In the genomic region with DNA sequence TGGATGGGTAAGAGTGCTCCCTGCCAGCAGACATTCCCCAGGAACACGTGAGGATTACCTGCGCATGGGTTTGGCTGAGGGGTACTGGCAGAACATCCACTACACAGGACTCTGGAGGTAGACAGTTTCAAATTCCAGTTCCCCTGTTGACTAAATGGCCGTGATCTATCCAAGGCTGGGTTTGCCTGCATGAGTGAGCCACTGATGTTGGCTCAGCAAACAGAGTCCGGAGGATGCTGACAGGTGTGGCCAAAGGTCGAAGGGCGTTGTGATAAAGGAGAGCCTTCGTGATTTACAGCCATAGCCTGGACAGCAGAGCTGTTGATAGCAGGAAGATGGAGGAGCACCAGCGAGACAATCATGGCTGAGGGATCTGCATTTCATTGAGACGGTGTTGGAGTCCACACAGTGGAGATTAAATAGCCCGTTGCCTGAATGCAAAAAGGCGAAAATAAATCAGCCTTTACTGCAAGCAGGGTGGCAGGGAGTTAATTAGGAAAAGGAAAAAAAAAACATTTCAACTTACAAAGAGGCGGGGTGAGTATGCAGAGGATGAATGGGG, we compare ENCODE assay signal across 15 mouse cellular contexts. TPM values are rescaled to one million over a fixed set of nuclear protein-coding genes. Genes with fewer than 3 reads are reported as not detected.
A peak's percentile ranks its signal among the peaks of the same experiment; 100 is the strongest.
DNase-seq lines count a peak whose midpoint lies in the region; ATAC-seq and TF ChIP-seq lines count a peak whose summit lies in the region.
"Had no signal": no experiment of that assay in that cellular context is flagged by ENCODE, and none has a peak within 500 bp of the region (broad histone marks: within the 10 kb centered on the region; RNA-seq: fewer than 3 reads in every experiment).

No protein-coding gene starts in this region.

- H3K4me1 ChIP-seq in intestine, embryonic 15.5 days (replicated peaks): no peaks in the 10 kb centered on the region
- no peaks in the 10 kb centered on the region for H3K4me1 ChIP-seq in liver, adult 2 months (ENCODE audit: control insufficient read depth, insufficient read depth, low read length)
- peaks cover 9% of the 10 kb centered on the region for H3K4me1 ChIP-seq in hindbrain, embryonic 13.5 days (replicated peaks)
- H3K4me1 ChIP-seq: midbrain, embryonic 15.5 days had no signal

- H3K27me3 ChIP-seq in intestine, embryonic 15.5 days (replicated peaks): no peaks in the 10 kb centered on the region
- no peaks in the 10 kb centered on the region for H3K27me3 ChIP-seq in liver, adult 2 months (ENCODE audit: control insufficient read depth, insufficient read depth, low read length)
- H3K27me3 ChIP-seq in hindbrain, embryonic 13.5 days: no peaks in the 10 kb centered on the region
- H3K27me3 ChIP-seq: lung, embryonic 15.5 days; midbrain, embryonic 15.5 days had no signal

- H3K9ac ChIP-seq in intestine, embryonic 15.5 days: no peak overlapping the region
- H3K9ac ChIP-seq in liver, adult 2 months (ENCODE audit: low read depth, low read length): no peak overlapping the region
- H3K9ac ChIP-seq in hindbrain, embryonic 13.5 days: no peak overlapping the region
- H3K9ac ChIP-seq: lung, embryonic 15.5 days; midbrain, embryonic 15.5 days had no signal

- H3K27ac ChIP-seq in intestine, embryonic 15.5 days: no peak overlapping the region
- no peak overlapping the region for H3K27ac ChIP-seq in liver, adult 2 months (replicated peaks; ENCODE audit: insufficient read depth, low read depth, low read length)
- H3K27ac ChIP-seq in hindbrain, embryonic 13.5 days: no peak overlapping the region
- H3K27ac ChIP-seq: lung, embryonic 15.5 days; midbrain, embryonic 15.5 days had no signal

- ATAC-seq in intestine, embryonic 15.5 days: 0 out of 2 replicates have a peak, but pooled peaks have one; percentile 10
- no peak for ATAC-seq in hindbrain, embryonic 13.5 days (ENCODE audit: low FRiP score)
- ATAC-seq in megakaryocyte, adult 5-6 weeks (ENCODE audit: poor library complexity, severe bottlenecking): no peak
- ATAC-seq: forebrain, embryonic 14.5 days; midbrain, embryonic 15.5 days had no signal

- TF ChIP-seq CTCF in liver, adult 2 months (IDR thresholded peaks at IDR 0.05; ENCODE audit: low read depth, low read length): no peak

- no peak for TF ChIP-seq POLR2A in liver, adult 2 months (IDR thresholded peaks at IDR 0.05; ENCODE audit: extremely low read depth, insufficient read depth, low read length)

- DNase-seq in kidney, adult 11 months: peak; percentile 38
- DNase-seq in kidney, postnatal 14 days: no peak
- DNase-seq in liver, adult 2 months (ENCODE audit: extremely low read depth, low read depth, low spot score): peak; percentile 37
- DNase-seq in mesoderm, embryonic 11.5 days (ENCODE audit: low read depth, low spot score): peak; percentile 19
- no peak for DNase-seq in thymus, postnatal 0 days (ENCODE audit: low spot score)
- DNase-seq: cerebellum, postnatal 14 days; gastrocnemius, postnatal 25 days; right cerebral cortex, postnatal 25 days; thymus, postnatal 25 days had no signal

- no peak overlapping the region for H3K4me2 ChIP-seq in intestine, embryonic 15.5 days (replicated peaks)
- H3K4me2 ChIP-seq in hindbrain, embryonic 13.5 days: no peak overlapping the region
- H3K4me2 ChIP-seq: lung, embryonic 15.5 days; midbrain, embryonic 15.5 days had no signal

- no peaks in the 10 kb centered on the region for H3K79me2 ChIP-seq in liver, adult 2 months (ENCODE audit: control insufficient read depth, insufficient read depth, low read length)

- WGBS in intestine, embryonic 15.5 days: 49% methylated on average over 12 of the region's 12 CpGs
- WGBS in liver, adult 2 months: 29% methylated on average over 12 of the region's 12 CpGs
- WGBS in hindbrain, embryonic 13.5 days: 78% methylated on average over 12 of the region's 12 CpGs

- no peaks in the 10 kb centered on the region for H3K36me3 ChIP-seq in intestine, embryonic 15.5 days
- no peaks in the 10 kb centered on the region for H3K36me3 ChIP-seq in liver, adult 2 months (ENCODE audit: control insufficient read depth, insufficient read depth, low read length)
- no peaks in the 10 kb centered on the region for H3K36me3 ChIP-seq in hindbrain, embryonic 13.5 days
- H3K36me3 ChIP-seq: lung, embryonic 15.5 days; midbrain, embryonic 15.5 days had no signal

- H3K9me3 ChIP-seq in intestine, embryonic 15.5 days: no peaks in the 10 kb centered on the region
- H3K9me3 ChIP-seq in hindbrain, embryonic 13.5 days: no peaks in the 10 kb centered on the region; the same call in 1 of the 2 replicates
- H3K9me3 ChIP-seq: lung, embryonic 15.5 days; midbrain, embryonic 15.5 days had no signal

- no peak overlapping the region for H3K4me3 ChIP-seq in intestine, embryonic 15.5 days (replicated peaks)
- H3K4me3 ChIP-seq in liver, adult 2 months (ENCODE audit: insufficient read depth, low read depth, low read length): no peak overlapping the region
- no peak overlapping the region for H3K4me3 ChIP-seq in hindbrain, embryonic 13.5 days
- H3K4me3 ChIP-seq: lung, embryonic 15.5 days; midbrain, embryonic 15.5 days had no signal

RNA-seq across cellular contexts. Expression of a gene that starts 22.3 kb away (rescaled TPM):
- polyA plus RNA-seq in intestine, embryonic 15.5 days (2015; fragmentation: Nextera tagmentation; extraction: Ambion mirVana): 29.5 and 37.8 TPM in 2 replicates
- 43.1 and 56.9 TPM in 2 replicates for total RNA-seq in liver, adult 2 months (2014; rRNA removed)
- polyA plus RNA-seq in liver, adult 2 months (2012; rRNA removed): 85.1 and 88.2 TPM in 2 replicates
- polyA plus RNA-seq in hindbrain, embryonic 13.5 days (2015; fragmentation: Nextera tagmentation; extraction: Ambion mirVana): 11.9 and 12.1 TPM in 2 replicates
- 21.0 and 24.6 TPM in 2 replicates for total RNA-seq in megakaryocyte, adult 5-6 weeks (2015)
- 15.9 and 20.3 TPM in 2 replicates for total RNA-seq in megakaryocyte, adult 5-6 weeks (2017)
- polyA plus RNA-seq in thymus, postnatal 0 days (2015; fragmentation: Nextera tagmentation; extraction: Ambion mirVana): 13.1 and 16.3 TPM in 2 replicates

Comparison
In these comparisons a context has a peak if more than half of its experiments do, and no peak if none do; other contexts are left out.
1. DNase-seq: peak in kidney, adult 11 months (single experiment), liver, adult 2 months (single experiment) and mesoderm, embryonic 11.5 days (single experiment); none in kidney, postnatal 14 days (single experiment) and thymus, postnatal 0 days (single experiment).